Mouse (Mus musculus) midbrain, embryonic 14.5 days (tissue): ENCODE results near the gene Tbxas1. TPM values are rescaled to one million over a fixed set of nuclear protein-coding genes. Genes with fewer than 3 reads are reported as not detected.

ENCODE experiments used
- ATAC-seq: fragments of 200-750 bp; cut with Nextera tagmentation; 2 replicates; pipeline ENCODE4 v1.8.0; 2017; ENCODE audit warnings: moderate number of reproducible peaks, moderate library complexity; ENCODE audit not compliant: low FRiP score, low TSS enrichment
- DNase-seq: peaks from one replicate; pipeline ENCODE4 v3.0.0-alpha.2; 2015
- H3K27ac ChIP-seq: fragments of 300-500 bp; sonication (generic); replicated peaks from 2 replicates; pipeline ENCODE4 v1.5.1; 2014; ENCODE audit warnings: mild to moderate bottlenecking, low read depth, low read length, moderate library complexity
- H3K27me3 ChIP-seq: fragments of 300-500 bp; sonication (generic); 2 replicates; pipeline ENCODE4 v1.6.1; 2014; ENCODE audit warnings: low read length, control low read depth, mixed read lengths; ENCODE audit not compliant: control insufficient read depth, insufficient read depth
- H3K36me3 ChIP-seq: fragments of 300-500 bp; sonication (generic); 2 replicates; pipeline ENCODE4 v1.6.1; 2014; ENCODE audit warnings: low read length, control low read depth; ENCODE audit not compliant: control insufficient read depth, insufficient read depth
- H3K4me1 ChIP-seq: fragments of 300-500 bp; sonication (generic); 2 replicates; pipeline ENCODE4 v1.6.1; 2014; ENCODE audit warnings: mild to moderate bottlenecking, antibody characterized with exemption, low read length, control low read depth; ENCODE audit not compliant: control insufficient read depth, insufficient read depth
- H3K4me2 ChIP-seq: fragments of 300-500 bp; sonication (generic); 2 replicates; pipeline ENCODE4 v1.6.1; 2014; ENCODE audit warnings: mild to moderate bottlenecking, low read length, moderate library complexity
- H3K4me3 ChIP-seq: fragments of 300-500 bp; sonication (generic); replicated peaks from 2 replicates; pipeline ENCODE4 v1.5.1; 2014; ENCODE audit warnings: low read depth, low read length
- H3K9ac ChIP-seq: fragments of 300-500 bp; sonication (generic); replicated peaks from 2 replicates; pipeline ENCODE4 v1.6.1; 2014; ENCODE audit warnings: mild to moderate bottlenecking, low read length, moderate library complexity
- H3K9me3 ChIP-seq: fragments of 300-500 bp; sonication (generic); 2 replicates; pipeline ENCODE4 v1.6.1; 2016; ENCODE audit warnings: low read length, control low read depth, mixed read lengths; ENCODE audit not compliant: control insufficient read depth
- WGBS: fragments of 180-500 bp; shearing (Covaris S2); extraction: QIAGEN DNeasy Blood & Tissue Kit; methylation state at CpG from one replicate; pipeline ENCODE4 v1.1.7; 2014; 5-methylcytosine and 5-hydroxymethylcytosine counted together
- polyA plus RNA-seq: library from polyadenylated mRNA; unstranded; fragments of >200 nt; fragmentation: Nextera tagmentation; extraction: Ambion mirVana; gene quantifications from 2 replicates; pipeline ENCODE4 v1.2.1, GENCODE M21; 2014

The Tbxas1 gene
- polyA plus RNA-seq, 1 experiment from 2014 or later = 1.6 TPM

GRCm38 (mm10) chr6:39074186-39074585 lies 199.0 kb downstream of the Tbxas1 start:
- Histone ChIP-seq H3K9ac (no peak overlapping the region), H3K4me2 (no peak overlapping the region), H3K36me3 (no peaks in the 10 kb centered on the region), H3K27me3 (no peaks in the 10 kb centered on the region), H3K9me3 (no peaks in the 10 kb centered on the region), H3K27ac (no peak overlapping the region), H3K4me3 (no peak overlapping the region), H3K4me1 (no peaks in the 10 kb centered on the region)
- DNase-seq (no peak), ATAC-seq (no peak)

- Histone ChIP-seq H3K9me3 (no peaks in the 10 kb centered on the region), H3K4me3 (no peak overlapping the region), H3K36me3 (no peaks in the 10 kb centered on the region), H3K27ac (no peak overlapping the region), H3K9ac (no peak overlapping the region), H3K27me3 (no peaks in the 10 kb centered on the region), H3K4me2 (no peak overlapping the region), H3K4me1 (no peaks in the 10 kb centered on the region)
- no peak for ATAC-seq
- DNase-seq = no peak
Observed at GRCm38 (mm10) chr6:39076498-39076897, 201.3 kb downstream of the Tbxas1 start.

- no peaks in the 10 kb centered on the region for H3K27me3 ChIP-seq
Observed at GRCm38 (mm10) chr6:39104631-39105030, 229.4 kb downstream of the Tbxas1 start.

DNA sequence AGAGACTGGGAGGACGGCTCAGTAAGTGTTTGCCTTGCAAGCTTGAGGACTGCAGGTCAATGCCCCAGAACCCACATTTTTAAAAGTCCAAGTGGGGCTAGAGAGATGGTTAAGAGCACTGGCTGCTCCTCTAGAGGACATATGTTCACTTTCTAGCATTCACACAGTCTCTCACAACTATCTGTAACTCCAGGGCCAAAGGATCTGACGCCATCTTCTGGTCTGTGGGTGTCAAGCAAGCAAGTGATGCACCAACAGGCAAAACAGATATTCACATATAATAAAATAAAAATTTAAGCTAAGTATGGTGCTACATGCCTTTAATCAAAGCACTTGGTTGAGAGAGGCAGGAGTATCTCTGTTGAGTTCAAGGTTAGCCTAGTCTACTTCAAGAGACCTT lies 231.6 kb downstream of the Tbxas1 start:
- Histone ChIP-seq H3K9me3 (no peaks in the 10 kb centered on the region), H3K36me3 (no peaks in the 10 kb centered on the region), H3K4me1 (no peaks in the 10 kb centered on the region), H3K9ac (no peak overlapping the region), H3K4me3 (no peak overlapping the region), H3K27me3 (no peaks in the 10 kb centered on the region), H3K27ac (no peak overlapping the region), H3K4me2 (no peak overlapping the region)
- peak; percentile 23 for DNase-seq
- 50% methylated on average over 2 of the region's 2 CpGs for WGBS
- no peak for ATAC-seq

More at GRCm38 (mm10) chr6:39104631-39105030, 229.4 kb downstream of the Tbxas1 start:
- Histone ChIP-seq H3K4me2 (no peak overlapping the region), H3K9ac (no peak overlapping the region), H3K9me3 (no peaks in the 10 kb centered on the region), H3K4me3 (no peak overlapping the region), H3K36me3 (no peaks in the 10 kb centered on the region), H3K27ac (no peak overlapping the region), H3K4me1 (no peaks in the 10 kb centered on the region)
- 89% methylated on average over 4 of the region's 4 CpGs for WGBS
- DNase-seq (no peak), ATAC-seq (no peak)

DNA sequence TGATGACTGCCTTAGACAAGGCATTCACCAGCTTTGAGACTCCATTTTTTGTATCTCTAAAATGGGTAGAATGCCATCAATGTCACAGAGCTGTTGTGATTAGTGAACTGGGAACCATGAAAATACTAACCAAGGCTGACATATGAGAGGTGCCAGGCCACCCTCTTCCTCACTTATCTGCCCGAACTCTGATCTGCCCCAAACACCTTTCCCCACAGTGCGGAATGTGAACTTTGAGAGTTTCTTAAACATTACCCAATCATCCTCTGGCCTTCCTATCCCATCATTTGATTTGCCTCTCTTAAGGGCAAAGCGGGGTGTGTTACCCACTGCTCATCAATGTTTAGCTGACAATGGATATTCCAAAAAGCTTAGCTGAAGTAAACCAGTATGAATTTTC lies 237.5 kb downstream of the Tbxas1 start:
- Histone ChIP-seq H3K4me2 (no peak overlapping the region), H3K4me3 (no peak overlapping the region), H3K4me1 (no peaks in the 10 kb centered on the region), H3K9me3 (no peaks in the 10 kb centered on the region), H3K27ac (no peak overlapping the region), H3K9ac (no peak overlapping the region), H3K27me3 (peaks cover 18% of the 10 kb centered on the region), H3K36me3 (no peaks in the 10 kb centered on the region)
- DNase-seq (no peak), ATAC-seq (no peak)
- 93% methylated on average over 3 of the region's 3 CpGs for WGBS

DNA sequence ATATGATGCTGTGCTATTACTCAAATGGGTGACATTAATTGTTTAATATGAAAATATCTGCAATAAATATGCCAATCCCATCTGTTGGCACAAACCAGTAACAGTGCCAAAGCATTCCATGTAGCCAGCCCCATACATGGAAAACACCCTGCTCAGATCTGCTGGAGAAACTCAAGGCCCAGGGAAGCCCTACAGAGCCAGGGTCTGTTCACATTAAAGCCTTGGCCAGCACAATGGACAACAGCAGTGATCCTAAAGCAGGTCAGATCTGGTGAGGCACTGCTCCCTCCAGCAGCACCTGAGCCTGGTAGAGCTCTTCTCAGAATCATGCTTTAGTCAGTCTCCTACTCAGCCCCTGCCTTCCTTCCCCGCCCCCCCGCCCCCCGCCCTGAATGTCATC lies 237.9 kb downstream of the Tbxas1 start:
- peaks cover 23% of the 10 kb centered on the region for H3K27me3 ChIP-seq
- H3K9ac ChIP-seq = no peak overlapping the region
- 81% methylated on average over 3 of the region's 3 CpGs for WGBS
- H3K4me1 ChIP-seq = no peaks in the 10 kb centered on the region
- H3K36me3 ChIP-seq = no peaks in the 10 kb centered on the region
- no peak overlapping the region for H3K4me3 ChIP-seq
- no peak overlapping the region for H3K27ac ChIP-seq
- no peaks in the 10 kb centered on the region for H3K9me3 ChIP-seq
- no peak for ATAC-seq
- H3K4me2 ChIP-seq = no peak overlapping the region
- DNase-seq = no peak

DNA sequence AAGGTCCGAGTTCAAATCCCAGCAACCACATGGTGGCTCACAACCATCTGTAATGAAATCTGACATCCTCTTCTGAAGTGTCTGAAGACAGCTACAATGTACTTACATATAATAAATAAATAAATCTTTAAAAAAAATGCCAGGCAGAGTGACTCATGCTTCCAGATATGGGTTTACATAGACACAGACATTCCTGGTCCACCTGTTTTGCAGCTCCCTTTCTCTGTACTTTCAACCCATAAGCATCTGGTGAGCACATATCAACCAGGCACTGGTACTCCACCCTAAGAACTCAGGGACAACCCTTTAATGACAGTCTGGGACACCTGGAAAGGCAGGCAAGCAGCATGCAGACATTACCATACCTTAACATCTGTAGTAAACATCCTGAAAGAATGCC lies 240.2 kb downstream of the Tbxas1 start:
- Histone ChIP-seq H3K27me3 (peaks cover 32% of the 10 kb centered on the region), H3K9ac (no peak overlapping the region), H3K9me3 (peaks cover 5% of the 10 kb centered on the region; the same call in 1 of the 2 replicates), H3K27ac (no peak overlapping the region), H3K4me2 (no peak overlapping the region), H3K36me3 (no peaks in the 10 kb centered on the region), H3K4me1 (no peaks in the 10 kb centered on the region), H3K4me3 (no peak overlapping the region)
- WGBS = 82% methylated on average over 1 of the region's 1 CpGs
- ATAC-seq (no peak), DNase-seq (no peak)

DNA sequence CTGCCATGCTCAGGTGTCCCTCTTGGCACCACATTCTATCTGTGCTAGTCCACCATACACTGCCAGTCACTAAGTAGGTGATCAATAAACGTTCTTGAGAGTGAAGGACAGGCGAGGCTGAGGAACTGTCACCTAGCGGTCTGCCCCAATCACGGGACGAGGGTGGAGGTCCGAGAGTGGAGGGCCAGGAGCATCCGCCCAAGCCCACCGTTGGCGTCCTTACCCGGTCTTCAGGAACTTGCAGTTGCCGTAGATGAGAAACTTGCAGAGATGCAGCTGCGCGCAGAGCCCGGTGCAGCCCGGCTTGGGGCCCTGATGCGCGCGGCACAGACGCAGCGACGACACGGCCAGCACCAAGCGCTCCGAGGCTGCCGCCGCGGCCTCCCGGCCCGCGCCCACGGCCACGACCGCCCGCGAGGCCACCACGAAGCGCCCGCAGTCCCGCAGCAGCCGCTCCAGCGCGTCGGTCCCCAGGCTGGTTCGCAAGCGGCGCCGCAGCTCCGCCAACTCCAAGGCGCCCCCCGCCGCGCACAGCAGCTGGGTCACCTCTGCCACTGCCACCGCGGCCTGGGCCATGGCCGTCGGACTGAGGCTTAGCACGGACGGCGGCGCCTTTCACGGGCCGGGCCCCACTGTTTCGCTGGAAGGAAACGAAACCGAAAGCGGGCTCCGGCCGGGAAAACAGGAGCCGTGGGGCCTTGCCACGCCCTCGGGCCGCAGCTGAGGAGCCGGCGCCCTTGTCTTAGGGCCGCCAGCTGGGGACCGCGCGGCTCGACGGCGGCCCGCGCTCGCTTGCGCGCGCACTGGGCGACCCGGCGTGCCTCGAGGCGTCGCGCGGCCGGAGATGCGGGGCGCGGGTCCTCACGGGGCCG lies 242.6 kb downstream of the Tbxas1 start, which contains the start of gene Parp12:
Parp12 (minus strand) TSS at position 766 of the 872 bp plus-strand sequence.
- peaks cover 5% of the 10 kb centered on the region; the same call in 1 of the 2 replicates for H3K9me3 ChIP-seq
- H3K4me3 ChIP-seq = peak within 1 kb of the TSS; percentile 53
- ATAC-seq (peak; percentile 58), DNase-seq (peak; percentile 69)
- no peaks in the 10 kb centered on the region for H3K4me1 ChIP-seq
- no peak within 1 kb of the TSS for H3K27ac ChIP-seq
- peaks cover 32% of the 10 kb centered on the region for H3K27me3 ChIP-seq
- H3K36me3 ChIP-seq = no peaks in the 10 kb centered on the region
- peak within 1 kb of the TSS; percentile 45; the same call in 1 of the 2 replicates for H3K9ac ChIP-seq
- H3K4me2 ChIP-seq = peak within 1 kb of the TSS; percentile 61
- WGBS = 2% methylated on average over 101 of the region's 101 CpGs

- 10% methylated on average over 49 of the region's 49 CpGs for WGBS
- DNase-seq (peak; percentile 55), ATAC-seq (no peak)
- no peaks in the 10 kb centered on the region for H3K4me1 ChIP-seq
- no peak overlapping the region for H3K27ac ChIP-seq
- H3K27me3 ChIP-seq = peaks cover 32% of the 10 kb centered on the region
- H3K4me2 ChIP-seq = peak overlapping the region; percentile 61
- peak overlapping the region; percentile 45; the same call in 1 of the 2 replicates for H3K9ac ChIP-seq
- peaks cover 5% of the 10 kb centered on the region; the same call in 1 of the 2 replicates for H3K9me3 ChIP-seq
- no peaks in the 10 kb centered on the region for H3K36me3 ChIP-seq
- H3K4me3 ChIP-seq = peak overlapping the region; percentile 53
Observed at GRCm38 (mm10) chr6:39118456-39118881, 243.3 kb downstream of the Tbxas1 start.
